Mouse (Mus musculus): ENCODE data around the gene Zbtb8a.
"Not testable (repeated sequence)": the region's sequence is repeated elsewhere in the genome, so short reads cannot be mapped to it uniquely, and the experiment has no call there.

Gene Zbtb8a

DNA sequence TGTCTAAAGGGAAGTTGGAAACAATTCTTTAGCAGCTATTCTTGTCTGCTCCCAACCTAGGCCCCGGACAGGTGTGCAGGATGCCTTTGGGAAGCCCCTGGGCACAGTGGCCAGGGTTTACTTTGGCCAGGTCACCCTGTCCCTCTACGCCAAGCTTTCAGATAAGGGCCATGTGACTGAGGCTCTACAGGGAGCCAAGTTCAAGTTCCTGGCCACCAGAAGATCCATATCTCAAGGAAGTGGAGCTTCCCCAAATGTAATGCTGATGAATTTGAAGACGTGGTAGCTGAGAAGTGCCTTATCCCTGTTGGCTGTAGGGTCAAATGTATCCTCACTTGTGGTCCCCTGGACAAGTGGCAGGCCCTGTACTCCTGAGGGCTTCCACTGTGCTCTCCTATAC lies 1.9 kb upstream of the Zbtb8a start:
- in situ Hi-C loops (cut with MboI, MseI): no loop called here

DNA sequence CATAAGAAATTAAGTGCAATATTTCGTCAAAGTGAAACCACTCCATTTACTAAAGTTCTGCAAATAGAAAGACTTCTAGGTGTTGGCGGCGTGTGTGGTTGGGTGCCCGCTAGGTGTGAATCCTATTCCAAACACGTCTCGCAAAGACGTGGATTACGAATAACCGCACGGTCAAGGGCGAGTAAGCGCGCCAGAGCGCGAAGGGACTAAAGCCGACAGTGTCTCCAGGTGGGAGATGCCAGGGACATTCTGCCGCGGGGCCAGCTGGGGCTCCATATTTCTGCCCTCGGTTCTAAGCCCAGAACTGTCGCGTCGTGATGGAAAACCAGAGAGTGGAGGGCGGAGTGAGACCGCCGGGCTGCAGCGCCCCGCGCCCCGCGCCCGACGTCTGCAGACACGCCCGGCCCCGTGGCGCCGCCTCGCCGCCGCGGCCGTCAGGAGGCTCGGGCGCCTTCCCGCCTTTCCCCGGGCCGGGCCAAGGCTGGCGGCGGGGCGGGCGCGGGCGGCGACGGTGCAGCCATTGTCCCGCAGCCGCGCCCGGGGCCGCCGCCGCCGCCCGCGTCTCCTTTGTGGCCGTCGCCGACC lies 863 bp downstream of the Zbtb8a start:
- in situ Hi-C loops (cut with MboI, MseI): no loop called here

DNA sequence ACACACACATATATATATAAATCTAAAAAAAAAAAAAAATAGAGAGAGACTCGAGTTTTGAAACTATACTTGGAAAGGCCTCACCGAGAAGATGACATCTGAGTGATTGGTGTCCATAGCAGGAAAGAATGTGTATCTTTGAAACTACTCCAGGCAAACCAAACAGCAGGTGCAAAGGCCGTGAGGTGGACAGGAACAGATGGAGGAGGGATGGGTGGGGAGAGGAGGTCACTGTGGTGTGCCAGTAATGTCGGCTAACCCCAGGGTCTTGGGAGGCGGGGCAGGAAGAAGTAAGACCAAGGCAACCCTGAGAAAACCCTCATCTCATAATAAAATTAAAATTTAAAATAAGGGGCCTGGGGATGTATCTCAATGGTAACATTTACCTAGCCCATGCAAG lies 2.1 kb downstream of the Zbtb8a start:
- in situ Hi-C loops (cut with MboI, MseI): no loop called here

DNA sequence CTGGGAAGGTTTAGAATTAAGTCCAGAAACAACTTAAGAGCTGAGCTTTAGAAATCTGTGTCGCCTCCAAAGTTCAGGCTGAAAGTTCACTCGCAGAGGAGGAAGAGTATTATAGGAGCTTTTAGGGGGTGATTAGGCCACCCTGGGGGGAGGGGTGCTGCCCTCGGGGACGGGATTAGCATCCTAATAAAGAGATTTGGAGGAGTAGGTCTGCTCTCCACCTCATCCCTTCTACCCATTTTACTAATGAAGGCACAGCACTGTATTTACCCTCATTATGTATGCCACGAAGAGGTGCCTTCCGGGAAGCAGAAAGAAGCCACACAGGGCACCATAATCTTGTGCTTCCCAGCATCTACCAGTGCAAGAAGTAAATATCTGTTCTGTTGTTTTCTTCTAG lies 2.9 kb downstream of the Zbtb8a start:
- in situ Hi-C loops (cut with MboI, MseI): no loop called here

DNA sequence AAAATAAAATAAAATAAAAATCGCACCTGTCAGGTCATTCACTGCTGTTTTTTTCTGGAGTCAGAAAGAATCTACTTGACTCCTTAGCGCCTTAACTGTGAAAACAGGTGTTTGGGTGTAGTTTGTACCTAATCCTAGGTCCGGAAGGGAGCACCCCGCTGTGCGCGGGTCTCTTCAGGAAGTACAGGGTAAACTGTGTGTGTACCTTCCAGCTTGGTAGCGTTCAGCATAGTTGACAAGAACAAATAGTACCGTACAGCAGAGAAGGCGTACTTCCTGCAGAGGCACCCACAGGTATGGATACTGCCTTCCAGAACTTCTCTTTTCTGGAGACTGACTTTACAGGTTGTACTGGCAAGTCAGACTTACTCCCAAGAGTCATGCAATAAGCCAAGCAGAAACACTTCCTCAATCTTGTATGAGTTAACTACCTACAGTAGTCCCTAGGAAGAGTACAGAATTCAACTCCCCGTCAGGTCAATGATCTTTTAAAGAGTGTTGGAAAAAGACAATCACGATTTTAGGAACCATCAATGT lies 3.6 kb downstream of the Zbtb8a start:
- in situ Hi-C loops (cut with MboI, MseI): no loop called here

DNA sequence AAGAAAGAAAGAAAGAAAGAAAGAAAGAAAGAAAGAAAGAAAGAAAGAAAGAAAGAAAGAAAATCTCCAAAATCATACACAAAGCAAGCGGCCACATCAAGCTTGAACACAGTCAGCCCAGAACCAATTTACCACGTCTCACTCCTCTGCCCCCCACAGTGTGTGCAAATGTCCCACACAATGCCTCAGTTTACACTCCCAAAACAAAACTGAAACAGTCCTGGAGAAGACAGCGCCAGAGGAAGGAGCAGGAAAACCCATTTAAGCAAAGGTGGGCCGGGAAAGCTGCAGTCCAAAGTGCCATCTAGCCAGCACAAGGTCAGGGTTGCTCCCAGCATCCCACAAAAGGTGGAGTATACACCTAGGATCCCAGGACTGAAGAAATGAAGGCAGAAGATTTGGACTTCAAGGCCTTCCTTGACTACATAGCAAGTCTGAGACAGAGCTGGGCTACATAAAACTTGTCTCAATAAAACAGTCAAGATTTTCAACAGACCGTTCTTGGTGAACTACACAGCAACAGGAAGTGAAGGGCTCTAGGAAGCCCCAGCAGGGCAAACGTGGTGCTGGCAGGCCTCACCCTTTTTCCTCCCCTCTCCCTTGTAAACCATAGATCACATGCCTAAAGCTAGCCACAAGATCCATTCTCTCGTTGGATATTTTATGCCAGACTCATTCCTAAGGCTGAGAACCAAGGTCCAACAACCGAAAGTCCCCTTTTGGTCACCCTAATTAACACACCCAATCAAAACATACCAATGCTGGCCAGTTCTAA lies 4.5 kb downstream of the Zbtb8a start:
- in situ Hi-C loops (cut with MboI, MseI): no loop called here

DNA sequence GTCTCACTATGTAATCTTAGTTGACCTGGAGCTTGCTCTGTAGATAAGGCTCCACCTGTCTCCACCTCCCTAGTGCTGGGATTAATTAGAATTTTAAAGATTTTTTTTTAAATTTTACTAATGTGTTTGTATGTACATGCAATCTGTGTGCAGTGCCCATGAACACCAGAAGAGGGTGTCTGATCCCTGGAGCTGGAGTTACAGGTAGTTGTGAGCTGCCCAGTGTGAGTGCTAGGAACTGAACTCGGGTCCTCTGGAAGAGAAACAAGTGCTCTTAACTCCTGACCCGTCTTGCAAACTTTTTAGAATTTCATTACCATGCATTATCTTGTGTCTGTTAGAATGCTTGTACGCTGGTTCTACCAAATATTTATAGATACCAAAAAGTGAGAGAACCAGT lies 6.5 kb downstream of the Zbtb8a start:
- in situ Hi-C loops (cut with MboI, MseI): no loop called here

DNA sequence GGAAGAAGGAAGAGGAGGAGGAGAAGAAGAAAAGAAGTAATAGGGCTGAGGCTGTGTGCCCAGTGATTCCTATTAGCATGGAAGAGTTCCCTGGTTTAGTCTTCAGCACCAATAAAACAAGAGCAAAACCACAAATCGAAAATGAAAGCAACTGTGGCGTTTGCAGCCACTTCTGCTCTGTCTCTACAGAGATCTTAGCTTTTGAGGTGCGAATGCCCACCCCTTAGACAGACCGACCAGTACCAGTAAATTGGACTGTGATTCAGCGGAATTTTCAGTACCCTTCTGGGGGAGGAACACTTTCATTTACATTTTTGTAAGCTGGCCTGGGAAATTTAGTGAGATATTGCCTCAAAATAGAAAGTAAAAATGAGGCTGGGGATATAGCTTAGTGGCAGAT lies 12.7 kb downstream of the Zbtb8a start:
- in situ Hi-C loops (cut with MboI, MseI): no loop called here

DNA sequence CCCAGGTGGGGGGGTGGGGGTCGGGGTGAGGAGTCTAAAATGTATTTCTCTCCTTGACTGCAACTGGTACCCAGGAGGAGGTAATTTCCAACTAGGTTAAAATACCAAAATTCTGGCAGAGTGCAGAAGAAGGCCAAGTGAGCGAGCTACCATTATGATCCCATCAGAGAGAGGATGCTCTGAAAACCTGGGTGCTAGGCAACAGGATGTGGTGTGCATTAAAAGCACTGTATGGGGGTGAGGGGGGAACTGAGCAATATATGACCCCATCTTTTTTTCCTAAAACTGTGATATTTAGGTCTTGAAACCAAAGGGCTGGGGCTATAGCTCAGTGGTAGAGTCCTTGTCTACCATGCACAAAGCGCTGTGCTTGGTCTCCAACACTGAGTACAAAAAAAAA lies 13.5 kb downstream of the Zbtb8a start:
- in situ Hi-C loops (cut with MboI, MseI): no loop called here

DNA sequence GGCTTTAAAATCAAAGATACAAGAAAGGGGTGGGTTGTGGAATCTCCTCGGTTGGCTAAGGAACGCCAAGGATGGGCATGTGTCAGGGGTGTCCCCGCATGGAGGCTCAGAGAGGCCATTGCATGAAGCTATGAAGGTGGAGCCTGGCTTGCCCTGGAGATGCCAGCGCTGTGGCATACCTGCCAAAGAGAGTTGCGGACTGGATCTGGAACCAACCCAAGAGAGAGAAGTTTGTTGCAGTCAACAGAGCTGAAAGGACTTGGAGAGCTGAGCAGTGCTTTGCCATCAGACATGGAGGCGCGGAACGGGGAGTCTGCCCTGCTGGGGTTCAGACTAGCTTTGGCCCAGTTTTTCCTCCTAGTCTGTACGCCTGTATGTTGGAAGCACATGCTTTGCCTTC lies 14.5 kb downstream of the Zbtb8a start:
- in situ Hi-C loops (cut with MboI, MseI): no loop called here

DNA sequence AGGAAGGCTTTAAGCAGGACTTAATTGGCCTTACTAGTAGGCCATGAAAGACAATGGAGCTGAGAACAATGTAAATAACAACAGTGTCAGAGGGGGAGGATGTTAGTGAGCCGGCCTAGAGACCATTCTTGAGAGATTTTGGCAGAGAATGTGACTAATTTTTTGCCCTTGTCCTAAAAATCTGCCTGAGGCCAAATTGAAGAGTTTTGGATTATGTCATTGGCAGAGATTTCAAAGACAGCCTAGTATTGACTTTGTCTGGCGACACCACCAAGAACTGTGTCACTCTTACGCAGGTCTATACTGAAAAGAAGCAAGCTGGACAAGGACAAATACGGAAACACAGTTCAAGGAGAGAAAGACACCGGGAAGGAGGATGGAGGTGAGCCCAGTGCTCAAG lies 15.1 kb downstream of the Zbtb8a start:
- in situ Hi-C loops (cut with MboI, MseI): no loop called here

DNA sequence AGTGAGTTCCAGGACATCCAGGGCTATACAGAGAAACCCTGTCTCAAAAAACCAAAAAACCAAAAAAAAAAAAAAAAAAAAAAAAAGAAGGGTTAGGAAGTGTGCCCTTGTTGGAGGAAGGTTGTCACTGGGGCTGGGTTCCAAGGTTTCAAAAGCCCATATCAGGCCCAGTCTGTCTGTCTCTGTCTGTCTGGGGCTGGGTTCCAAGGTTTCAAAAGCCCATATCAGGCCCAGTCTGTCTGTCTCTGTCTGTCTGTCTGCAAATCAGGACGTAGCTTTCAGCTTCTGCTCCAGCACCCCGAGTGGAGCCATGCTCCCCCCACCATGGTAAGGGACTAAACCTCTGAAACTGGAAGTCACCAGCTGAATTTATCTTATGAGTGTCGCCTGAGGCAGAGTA lies 15.7 kb downstream of the Zbtb8a start:
- in situ Hi-C loops (cut with MboI, MseI): not testable (repeated sequence)

DNA sequence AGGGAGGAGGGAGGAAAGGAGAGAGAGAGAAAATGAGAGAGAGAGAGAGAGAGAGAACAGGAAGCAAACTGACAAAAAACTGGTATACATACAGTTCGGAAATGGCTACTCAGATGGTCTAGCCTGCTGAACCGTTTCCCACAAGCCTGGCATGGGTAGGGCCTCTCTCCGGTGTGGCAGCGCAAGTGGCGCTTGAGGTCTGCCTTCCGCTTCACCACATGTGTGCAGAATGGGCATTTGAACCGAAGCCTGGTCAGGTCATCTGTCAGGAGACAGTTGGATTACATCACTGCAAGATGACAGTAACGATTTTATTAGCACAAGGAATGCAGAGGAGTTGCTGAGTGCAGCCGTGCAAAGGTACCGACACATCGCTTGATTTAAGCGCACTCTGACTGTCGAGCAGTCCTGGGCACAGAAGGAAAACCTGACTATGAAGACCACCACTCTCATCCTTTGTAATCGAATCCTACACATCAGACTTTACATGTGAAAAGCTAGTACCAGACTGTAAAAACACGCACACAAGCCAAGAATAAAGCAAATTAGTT lies 20.2 kb downstream of the Zbtb8a start:
- in situ Hi-C loops (cut with MboI, MseI): no loop called here

DNA sequence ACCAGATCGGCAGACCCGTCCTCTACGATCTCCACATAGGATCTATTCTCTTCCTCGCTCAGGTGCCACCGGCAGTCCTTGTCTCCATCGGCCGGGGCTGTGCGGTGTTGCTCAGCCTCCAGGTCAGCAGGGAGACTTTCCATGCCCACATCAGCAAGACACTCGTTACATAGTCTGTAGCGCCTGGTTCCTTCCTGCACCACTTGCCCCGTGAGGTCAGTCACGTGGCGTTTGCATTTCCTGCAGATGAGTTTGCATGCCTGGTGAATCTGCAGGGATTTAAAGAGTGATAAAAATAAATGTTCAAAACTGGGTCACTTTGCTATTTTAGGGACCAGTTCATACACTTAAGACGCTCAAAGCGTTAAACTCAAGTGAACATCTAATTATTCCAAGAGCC lies 23.7 kb downstream of the Zbtb8a start:
- in situ Hi-C loops (cut with MboI, MseI): no loop called here

DNA sequence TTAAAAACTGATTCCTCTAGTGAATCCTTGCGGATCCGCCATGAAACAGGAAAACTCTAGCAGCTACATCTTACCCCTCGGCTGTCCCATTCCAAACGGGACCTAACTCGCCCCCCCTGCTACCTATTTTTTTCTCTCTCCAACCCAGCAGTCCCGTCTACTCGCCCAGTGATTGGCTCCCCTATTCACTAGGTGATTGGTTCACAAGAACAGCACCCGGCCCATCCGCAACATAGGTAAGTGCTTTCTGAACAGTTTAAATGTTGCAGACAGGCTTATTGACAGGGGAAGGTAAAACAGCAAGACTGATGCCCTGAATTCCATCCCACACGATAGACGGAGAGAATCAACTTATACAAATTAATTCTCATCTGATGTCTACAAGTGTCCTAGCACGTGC lies 24.7 kb downstream of the Zbtb8a start:
- in situ Hi-C loops (cut with MboI, MseI): no loop called here

DNA sequence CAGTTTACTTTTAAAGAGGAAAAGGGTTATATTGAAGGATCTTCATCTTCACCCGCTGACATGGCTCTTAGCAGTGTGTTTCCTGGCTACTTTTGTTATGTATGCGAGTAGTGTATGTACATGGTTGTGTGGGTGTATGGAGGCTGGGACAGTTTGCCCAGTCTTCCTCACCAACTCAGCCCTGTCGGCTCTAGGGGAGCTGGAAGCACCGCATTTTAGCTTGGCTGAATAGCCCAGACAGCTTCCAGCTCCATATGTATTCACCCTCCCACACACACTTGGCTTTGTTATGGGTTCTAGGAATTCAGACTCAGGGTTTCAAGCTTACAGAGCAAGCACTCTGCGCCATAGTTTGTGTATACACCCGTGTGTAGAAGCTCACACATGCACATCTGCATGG lies 26.8 kb downstream of the Zbtb8a start:
- in situ Hi-C loops (cut with MboI, MseI): no loop called here

DNA sequence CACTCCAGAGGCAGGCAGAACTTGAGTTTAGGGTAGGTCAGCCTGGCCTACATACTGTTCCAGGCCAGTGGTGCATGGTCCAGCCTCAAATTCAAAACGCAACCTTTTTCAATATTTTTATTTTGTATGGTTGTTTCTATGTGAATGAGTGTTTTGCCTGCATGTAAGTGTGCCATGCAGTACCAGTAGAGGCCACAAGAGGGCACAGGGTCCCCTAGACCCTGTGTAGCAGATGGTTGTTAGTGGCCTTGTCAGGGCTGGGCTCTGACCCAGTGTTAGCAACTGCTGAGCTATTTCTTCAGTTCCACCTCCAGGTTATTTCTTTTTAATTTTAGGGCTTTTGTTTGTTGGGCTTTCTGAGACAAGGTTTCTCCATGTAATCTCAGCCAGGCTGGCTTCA lies 27.3 kb downstream of the Zbtb8a start:
- in situ Hi-C loops (cut with MboI, MseI): no loop called here

DNA sequence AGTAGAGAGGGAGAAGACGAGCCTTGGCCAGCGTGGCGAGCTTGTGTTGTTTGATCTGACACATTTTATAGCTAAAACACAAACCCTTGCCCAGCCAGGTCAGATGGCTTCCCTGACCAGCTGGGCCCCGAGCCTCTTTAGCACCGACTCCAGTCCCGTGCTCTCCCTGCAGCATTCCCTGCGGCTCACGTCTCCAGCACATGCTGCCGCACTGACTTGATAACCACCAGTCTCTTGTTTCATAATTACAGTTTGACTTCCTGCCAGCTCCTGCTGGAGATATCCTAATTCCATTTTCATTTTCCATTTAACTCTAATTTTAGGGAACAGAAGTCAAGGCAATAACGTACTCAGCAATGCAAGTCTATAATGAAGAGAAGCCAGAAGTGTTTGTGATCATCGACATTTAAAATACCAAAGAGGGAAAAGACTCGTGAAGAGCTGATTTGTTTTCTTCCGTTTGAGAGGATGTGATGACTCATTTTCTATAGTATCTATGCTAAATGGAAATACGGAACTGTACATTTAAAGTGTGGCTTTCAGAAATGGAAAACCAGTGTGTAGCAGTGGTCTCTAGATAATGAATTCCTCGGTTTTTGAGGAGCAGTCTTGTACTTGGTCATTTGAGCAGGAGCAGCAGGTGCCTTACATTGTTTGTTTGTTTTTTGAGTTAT lies 31.3 kb downstream of the Zbtb8a start:
- in situ Hi-C loops (cut with MboI, MseI): no loop called here

DNA sequence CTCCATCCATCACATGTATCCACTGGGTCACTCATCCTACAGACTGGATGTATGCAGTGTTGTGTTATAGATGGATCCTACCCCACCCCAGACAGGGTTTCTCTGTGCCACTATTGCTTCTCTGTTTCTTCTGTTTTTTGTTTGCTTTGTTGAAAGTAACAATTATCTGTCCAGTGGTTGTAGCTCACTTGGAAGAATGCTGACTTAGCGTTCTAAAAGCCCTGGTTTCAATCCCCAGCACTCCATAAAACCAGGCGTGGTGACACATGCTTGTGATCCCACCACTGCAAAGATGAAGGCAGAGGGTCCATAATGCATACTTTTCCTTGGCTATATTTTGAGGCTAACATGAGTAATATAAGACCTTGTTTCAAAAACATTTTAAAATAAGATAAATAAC lies 35.2 kb downstream of the Zbtb8a start:
- in situ Hi-C loops (cut with MboI, MseI): loop anchor here (5.0 kb wide), 1 partner anchor 115 kb away; no protein-coding TSS in a partner anchor

DNA sequence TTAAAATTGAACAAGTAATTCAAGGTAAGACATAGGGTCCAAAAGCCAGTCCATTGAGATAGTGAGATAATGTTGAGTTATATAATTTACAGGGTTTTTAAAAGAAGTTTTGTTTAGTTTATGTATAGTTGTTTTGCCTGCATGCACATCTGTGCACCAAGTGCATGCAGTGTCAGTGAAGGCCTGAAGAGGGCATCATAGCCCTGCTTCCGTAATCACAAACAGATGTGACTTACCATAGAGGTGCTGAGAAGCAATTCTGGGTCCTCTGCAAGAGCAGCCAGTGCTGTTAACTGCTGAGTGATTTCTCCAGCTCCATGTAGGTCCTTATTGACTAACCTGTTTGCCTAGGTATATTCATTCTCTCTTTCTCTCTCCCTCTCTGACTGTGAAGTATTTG lies 36.0 kb downstream of the Zbtb8a start:
- in situ Hi-C loops (cut with MboI, MseI): loop anchor here (5.0 kb wide), 1 partner anchor 115 kb away; no protein-coding TSS in a partner anchor

DNA sequence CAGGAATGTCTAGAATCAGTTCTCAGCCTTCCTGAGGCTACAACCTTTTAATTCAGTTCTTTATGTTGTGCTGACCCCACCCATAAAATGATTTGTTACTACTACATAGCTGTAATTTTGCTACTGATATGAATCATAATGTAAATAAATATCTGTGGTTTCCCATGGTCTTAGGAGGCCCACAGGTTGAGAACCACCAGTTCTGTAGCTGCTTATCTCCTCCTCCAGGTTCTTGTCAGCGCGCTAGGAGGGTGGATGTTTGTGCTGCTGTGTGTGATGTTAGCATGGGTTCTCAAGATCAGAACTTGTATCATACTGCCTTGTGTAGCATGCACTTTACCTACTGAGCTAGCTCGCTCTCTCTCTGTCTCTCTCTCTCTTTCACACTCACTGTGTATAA lies 38.2 kb downstream of the Zbtb8a start:
- in situ Hi-C loops (cut with MboI, MseI): loop anchor here (5.0 kb wide), 1 partner anchor 118 kb away; no protein-coding TSS in a partner anchor

DNA sequence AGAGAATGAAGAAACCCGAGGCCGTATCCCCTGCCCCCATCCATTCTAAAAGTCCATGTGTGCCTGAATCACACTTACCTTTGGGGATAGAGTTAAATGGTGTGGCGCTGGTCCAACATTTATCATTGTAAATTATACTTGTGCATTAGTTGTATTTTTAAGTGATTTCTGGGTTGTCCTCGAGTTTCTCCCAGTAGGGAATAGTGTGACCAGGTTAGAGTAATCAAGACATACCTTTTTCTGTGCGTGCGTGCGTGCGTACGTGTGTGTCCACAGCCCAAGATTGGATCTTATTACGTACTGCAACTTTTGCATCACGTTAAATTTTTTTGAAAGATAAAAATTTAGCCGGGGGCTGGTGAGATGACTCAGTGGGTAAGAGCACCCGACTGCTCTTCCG lies 41.6 kb downstream of the Zbtb8a start:
- in situ Hi-C loops (cut with MboI, MseI): no loop called here

Data from T-helper 1 cell (primary cell).